Mouse (Mus musculus) splenic B cell, adult 2 months (primary cell): ENCODE measurements around the gene Ss18l1.

Source experiments
- DNase-seq: peaks from one replicate; pipeline ENCODE4 v3.0.0-alpha.2; 2011; ENCODE audit warnings: low read depth, low spot score
- H3K27me3 ChIP-seq: 2 replicates; pipeline ENCODE4 v1.6.1; 2012; ENCODE audit warnings: mild to moderate bottlenecking, low read length, moderate library complexity, mixed read lengths; ENCODE audit not compliant: control insufficient read depth, poor library complexity, insufficient read depth, severe bottlenecking
- H3K36me3 ChIP-seq: 2 replicates; pipeline ENCODE4 v1.6.1; 2012; ENCODE audit warnings: mild to moderate bottlenecking, low read length, moderate library complexity, mixed read lengths; ENCODE audit not compliant: control insufficient read depth, poor library complexity, insufficient read depth, severe bottlenecking

Ss18l1 gene

GRCm38 (mm10) chr2:180024401-180025098, 17.8 kb upstream of the Ss18l1 start, which contains the start of gene Lsm14b:
Gene Lsm14b (plus strand): TSS chr2:180024987.
- Histone ChIP-seq H3K36me3 (no peaks in the 10 kb centered on the region), H3K27me3 (no peaks in the 10 kb centered on the region)
- peak; percentile 99 for DNase-seq

GRCm38 (mm10) chr2:180025135-180025860, 17.0 kb upstream of the Ss18l1 start:
- DNase-seq = no peak
- no peaks in the 10 kb centered on the region for H3K36me3 ChIP-seq
- H3K27me3 ChIP-seq = no peaks in the 10 kb centered on the region

GRCm38 (mm10) chr2:180025861-180026200, 16.5 kb upstream of the Ss18l1 start:
- no peak for DNase-seq
- Histone ChIP-seq H3K27me3 (no peaks in the 10 kb centered on the region), H3K36me3 (no peaks in the 10 kb centered on the region)

GRCm38 (mm10) chr2:180027768-180028167, 14.5 kb upstream of the Ss18l1 start:
- no peak for DNase-seq
- Histone ChIP-seq H3K27me3 (no peaks in the 10 kb centered on the region), H3K36me3 (no peaks in the 10 kb centered on the region)

- no peak for DNase-seq
- peaks cover 3% of the 10 kb centered on the region; the same call in 1 of the 2 replicates for H3K36me3 ChIP-seq
- H3K27me3 ChIP-seq = no peaks in the 10 kb centered on the region
Measured at GRCm38 (mm10) chr2:180031270-180031669, 11.0 kb upstream of the Ss18l1 start.

- H3K36me3 ChIP-seq = peaks cover 3% of the 10 kb centered on the region; the same call in 1 of the 2 replicates
- DNase-seq = no peak
- no peaks in the 10 kb centered on the region for H3K27me3 ChIP-seq
Measured at GRCm38 (mm10) chr2:180032925-180033324, 9.4 kb upstream of the Ss18l1 start.

GRCm38 (mm10) chr2:180033956-180034355, 8.4 kb upstream of the Ss18l1 start:
- H3K36me3 ChIP-seq = peaks cover 3% of the 10 kb centered on the region; the same call in 1 of the 2 replicates
- DNase-seq = no peak

GRCm38 (mm10) chr2:180034753-180035152, 7.6 kb upstream of the Ss18l1 start:
- peaks cover 3% of the 10 kb centered on the region; the same call in 1 of the 2 replicates for H3K36me3 ChIP-seq
- no peaks in the 10 kb centered on the region for H3K27me3 ChIP-seq
- DNase-seq = no peak

More at GRCm38 (mm10) chr2:180033956-180034355, 8.4 kb upstream of the Ss18l1 start:
- no peaks in the 10 kb centered on the region for H3K27me3 ChIP-seq

- Histone ChIP-seq H3K27me3 (no peaks in the 10 kb centered on the region), H3K36me3 (peaks cover 2% of the 10 kb centered on the region; the same call in 1 of the 2 replicates)
- DNase-seq = no peak
Measured at GRCm38 (mm10) chr2:180040406-180040805, 1.9 kb upstream of the Ss18l1 start.

GRCm38 (mm10) chr2:180041577-180042255, 593 bp upstream of the Ss18l1 start:
- DNase-seq = peak; percentile 42

GRCm38 (mm10) chr2:180042858-180043515, 678 bp downstream of the Ss18l1 start:
- Histone ChIP-seq H3K27me3 (no peaks in the 10 kb centered on the region), H3K36me3 (no peaks in the 10 kb centered on the region)
- peak; percentile 55 for DNase-seq

More at GRCm38 (mm10) chr2:180041577-180042255, 593 bp upstream of the Ss18l1 start:
- Histone ChIP-seq H3K27me3 (no peaks in the 10 kb centered on the region), H3K36me3 (no peaks in the 10 kb centered on the region)

GRCm38 (mm10) chr2:180045283-180045682, 3.0 kb downstream of the Ss18l1 start:
- no peaks in the 10 kb centered on the region for H3K36me3 ChIP-seq
- DNase-seq = peak; percentile 79
- H3K27me3 ChIP-seq = no peaks in the 10 kb centered on the region

- DNase-seq = no peak
- H3K36me3 ChIP-seq = no peaks in the 10 kb centered on the region
- H3K27me3 ChIP-seq = no peaks in the 10 kb centered on the region
Measured at GRCm38 (mm10) chr2:180047580-180047979, 5.3 kb downstream of the Ss18l1 start.

GRCm38 (mm10) chr2:180047980-180048635, 5.8 kb downstream of the Ss18l1 start:
- DNase-seq = no peak
- H3K27me3 ChIP-seq = no peaks in the 10 kb centered on the region
- H3K36me3 ChIP-seq = no peaks in the 10 kb centered on the region
